Mouse (Mus musculus) MN1 (cell line): ENCODE measurements around the gene Gm49355.

ENCODE experiments used
- DNase-seq: peaks from one replicate; pipeline ENCODE4 v3.0.0-alpha.2; 2016; ENCODE audit warnings: low spot score

The Gm49355 gene

DNA sequence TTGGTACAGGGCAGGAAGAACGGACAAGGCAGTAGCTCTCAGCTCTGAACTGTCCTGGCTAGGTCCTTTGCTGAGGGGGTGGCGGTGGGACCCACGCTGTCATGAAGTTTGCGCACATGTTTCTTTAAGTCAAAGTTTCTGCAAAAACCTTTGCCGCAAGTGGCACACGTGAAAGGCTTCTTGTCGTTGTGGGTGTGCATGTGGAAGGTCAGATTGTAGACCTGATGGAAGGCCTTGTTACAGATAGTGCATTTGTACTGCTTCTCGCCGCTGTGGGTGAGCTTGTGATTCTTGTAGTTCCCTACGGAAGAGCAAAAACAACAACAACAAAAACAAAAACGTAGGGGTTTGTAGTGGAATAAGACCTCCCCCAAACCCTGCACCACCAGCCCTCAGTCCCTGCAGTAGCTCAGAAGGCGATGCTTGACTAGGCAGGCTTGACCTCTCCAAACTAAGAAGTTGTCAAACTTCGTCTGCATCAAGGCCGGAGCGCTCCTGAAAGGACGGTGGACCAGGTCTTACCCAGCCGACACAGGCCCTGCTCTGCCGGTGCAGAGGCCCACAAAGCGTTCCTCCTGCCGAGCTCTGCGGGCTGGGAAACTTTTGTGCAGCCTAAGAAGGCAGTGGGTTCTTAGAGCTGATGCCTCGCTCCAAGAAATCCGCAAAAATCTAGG lies 58.8 kb downstream of the Gm49355 start:
- DNase-seq, result no peak

DNA sequence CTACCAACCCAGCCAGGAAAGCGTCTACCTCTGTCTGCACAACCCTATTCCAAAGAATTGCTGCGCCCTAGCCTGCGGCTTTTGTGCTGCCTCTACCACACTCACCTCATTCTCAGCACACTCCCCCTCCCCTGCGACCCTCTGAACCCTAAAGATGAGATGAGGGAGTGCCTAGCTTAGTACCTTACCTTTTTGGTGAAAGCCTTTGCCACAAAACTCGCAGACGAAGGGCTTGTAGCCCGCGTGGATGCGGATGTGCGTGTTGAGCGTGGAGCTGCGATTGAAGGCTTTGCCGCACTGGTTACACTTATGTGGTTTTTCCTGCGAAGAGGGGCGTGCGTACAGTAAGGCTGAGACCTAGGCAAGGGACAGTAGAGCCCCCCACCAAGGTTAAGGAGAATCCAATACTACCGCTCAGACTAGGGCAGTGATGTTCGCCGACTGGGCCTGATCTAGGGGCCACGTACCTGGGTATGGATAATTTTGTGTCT lies 59.7 kb downstream of the Gm49355 start:
- DNase-seq, result no peak

DNA sequence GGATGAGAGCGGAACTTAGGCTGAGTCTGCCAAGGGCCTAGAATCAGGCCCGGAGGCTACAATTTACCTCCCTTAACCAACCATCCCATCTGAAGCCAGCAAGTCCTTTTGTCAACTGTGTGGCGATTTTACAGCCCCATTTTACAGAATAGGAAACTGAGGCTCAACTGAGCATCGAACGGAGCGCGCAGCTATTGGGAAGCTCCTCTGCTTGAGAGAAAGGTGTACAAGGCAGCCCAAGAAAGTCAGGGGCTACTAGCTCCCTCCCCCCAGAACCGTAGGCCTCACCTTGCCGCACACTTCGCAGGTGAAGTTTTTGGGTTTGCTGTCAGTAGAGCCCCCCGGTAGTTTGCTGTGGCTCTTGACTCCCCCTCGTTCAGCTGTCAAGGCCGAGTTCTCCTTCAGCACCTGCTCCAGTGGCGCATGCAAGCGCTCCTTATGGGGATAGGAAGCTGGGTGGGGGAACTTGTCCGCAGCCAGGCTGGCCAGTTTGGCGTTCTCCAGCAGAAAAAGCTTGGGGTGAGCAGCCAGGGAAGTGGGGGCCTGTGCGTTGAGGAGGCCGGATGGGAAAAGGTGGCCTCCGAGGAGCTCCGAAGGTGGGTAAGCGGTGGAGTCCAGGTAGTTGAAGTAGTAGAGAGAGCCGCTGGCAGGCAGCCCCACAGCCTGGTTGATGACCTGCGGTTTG lies 60.4 kb downstream of the Gm49355 start:
- DNase-seq, result no peak

DNA sequence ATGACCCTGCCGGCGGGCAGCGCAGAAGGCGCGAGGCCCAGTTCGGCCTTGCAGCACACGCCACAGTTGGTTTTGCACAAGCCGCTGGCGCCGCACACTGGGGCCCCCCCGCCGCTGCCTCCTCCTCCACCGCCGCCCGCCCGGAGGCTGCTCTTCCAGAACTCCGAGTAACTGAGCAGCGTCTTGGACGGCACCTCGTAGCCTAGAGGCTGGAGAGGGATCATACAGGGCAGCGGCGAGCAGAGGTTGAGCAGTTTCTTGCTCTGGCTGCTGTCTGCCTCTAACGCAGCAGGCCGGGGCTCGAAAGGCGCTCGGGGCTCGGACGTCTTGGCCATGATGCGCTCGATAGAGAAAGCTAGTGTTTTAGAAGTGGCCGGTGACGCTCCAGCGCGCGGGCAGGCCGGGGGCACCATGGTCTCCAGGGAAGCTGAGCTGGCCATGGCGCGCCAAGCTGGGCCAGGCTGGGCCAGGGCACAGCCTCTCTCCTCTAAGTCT lies 61.0 kb downstream of the Gm49355 start:
- no peak for DNase-seq

DNA sequence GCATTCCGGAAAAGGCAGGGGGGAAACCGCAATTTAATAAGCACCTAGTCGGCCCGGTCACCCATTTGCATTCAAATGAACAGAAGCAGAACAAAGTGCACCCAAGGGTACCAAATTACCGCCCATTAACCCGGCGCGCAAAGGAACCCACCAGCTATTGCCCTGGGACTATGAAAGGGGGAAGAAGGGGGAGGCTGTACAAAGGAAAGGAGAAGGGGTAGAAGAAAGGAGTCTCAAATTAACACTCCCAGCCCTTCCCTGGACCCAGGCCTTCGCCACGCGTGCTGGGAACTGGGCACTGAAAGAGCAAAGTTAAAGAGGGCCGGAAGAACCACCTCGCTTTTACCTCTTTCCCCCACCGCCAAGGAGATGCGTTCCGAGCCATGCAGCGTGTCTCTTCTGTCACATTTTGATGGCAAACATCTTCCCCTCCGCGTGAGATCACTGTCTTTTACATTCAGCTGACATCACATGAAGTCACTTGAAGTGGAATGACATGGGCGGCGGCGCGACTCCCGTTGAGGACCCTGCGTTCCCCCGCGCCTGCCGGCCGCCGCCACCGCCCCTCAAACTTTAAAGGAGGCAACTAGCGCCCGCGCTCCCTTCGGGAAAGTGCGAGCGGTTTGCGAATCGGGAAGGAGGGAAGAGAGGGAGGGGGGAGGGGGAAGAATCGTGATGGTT lies 61.6 kb downstream of the Gm49355 start:
- no peak for DNase-seq

DNA sequence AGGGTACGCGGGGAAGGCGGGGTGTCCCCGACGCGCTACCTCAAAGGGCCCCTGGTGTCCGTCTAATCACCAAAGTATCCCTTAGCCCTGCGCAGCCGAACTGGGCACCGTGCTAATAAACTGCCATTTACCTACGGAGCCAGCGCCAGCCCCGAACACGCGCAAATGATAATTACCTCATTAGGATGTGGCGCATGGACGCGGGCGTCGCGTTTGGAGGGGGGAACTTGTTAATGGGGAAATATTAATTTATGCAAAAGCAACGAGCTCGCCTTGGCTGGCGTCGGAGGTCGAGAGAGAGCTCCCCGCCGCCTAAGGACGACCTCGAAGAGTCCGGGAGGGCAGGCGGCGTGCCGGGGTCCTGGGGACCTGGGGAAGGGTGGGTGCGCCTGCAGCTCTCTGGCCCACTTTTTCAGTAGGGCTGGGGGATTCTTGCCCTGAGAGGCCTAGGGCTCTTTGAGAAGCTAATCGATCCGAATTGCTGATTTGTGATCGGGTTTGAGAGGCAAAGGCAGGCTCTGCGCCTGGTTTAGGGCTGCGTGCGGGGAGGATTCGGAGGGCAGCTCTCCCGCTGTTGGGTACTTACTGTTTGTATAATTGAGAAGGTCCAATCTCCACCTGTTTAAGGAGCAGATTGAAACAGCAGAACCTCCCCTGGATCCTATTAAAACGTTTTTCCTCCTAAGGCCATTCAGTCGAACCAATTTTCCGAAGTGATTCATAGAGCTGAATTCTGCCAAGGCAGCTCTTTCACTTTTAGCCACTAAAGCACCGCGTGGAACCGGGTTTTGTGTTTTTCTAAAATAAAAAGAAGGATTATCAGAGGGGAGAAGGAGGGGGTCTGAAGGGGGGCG lies 62.5 kb downstream of the Gm49355 start:
- DNase-seq, result no peak

DNA sequence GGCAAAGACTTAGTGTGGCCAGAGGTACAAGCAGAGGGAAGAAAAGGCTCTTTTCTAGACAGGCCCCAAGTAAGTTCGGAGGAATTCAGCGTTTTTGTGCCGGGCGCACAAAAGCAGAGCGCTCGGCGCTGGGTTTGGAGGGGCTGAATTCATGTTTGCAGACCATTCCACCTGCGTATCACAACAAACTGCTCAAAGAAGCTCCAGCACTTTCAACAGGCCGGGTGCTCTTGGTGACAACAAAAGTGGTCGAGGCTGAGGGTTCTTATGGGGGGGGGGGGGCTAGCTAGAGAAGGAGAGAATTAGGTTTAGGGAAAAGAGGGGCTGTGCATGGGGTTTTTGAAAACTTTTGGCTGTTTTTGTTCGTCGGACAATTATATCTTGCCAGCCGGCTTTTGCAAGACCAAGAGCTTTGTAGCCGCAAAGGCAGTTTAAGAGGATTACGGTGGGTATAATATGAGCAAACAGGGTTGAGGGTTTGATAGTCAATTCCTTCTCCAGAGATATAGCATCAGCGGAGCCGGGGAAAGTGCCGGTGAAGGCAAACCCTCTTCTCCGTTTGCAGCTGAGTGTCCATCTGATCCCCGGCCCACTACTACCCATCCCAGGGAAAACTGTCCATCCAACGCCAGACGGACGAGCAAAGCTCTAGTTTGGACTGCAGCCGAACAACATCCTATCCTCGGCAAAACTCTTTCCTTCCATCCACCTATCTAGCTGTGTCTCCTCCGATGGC lies 63.3 kb downstream of the Gm49355 start:
- DNase-seq, result no peak

DNA sequence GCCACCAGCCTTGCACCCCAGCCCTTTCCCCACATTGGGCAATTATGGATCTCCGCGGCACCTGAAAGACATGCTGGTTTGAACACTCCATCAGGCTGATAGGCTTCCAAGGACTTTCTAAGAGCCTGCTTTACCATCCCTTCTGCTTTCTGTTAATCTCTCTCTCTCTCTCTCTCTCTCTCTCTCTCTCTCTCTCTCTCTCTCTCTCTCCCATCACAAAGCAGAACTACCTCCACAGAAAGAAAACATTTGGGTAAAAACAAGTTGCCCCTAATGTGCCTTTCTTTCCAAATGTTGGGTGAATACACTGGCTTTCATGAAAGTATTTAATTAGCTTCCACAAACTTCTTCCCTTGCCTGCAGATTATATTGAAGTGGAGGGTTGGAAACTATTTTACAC lies 64.3 kb downstream of the Gm49355 start, which contains the start of gene Fezf2:
Fezf2 (minus strand) TSS at position 101 of the 400 bp plus-strand sequence.
- no peak for DNase-seq

DNA sequence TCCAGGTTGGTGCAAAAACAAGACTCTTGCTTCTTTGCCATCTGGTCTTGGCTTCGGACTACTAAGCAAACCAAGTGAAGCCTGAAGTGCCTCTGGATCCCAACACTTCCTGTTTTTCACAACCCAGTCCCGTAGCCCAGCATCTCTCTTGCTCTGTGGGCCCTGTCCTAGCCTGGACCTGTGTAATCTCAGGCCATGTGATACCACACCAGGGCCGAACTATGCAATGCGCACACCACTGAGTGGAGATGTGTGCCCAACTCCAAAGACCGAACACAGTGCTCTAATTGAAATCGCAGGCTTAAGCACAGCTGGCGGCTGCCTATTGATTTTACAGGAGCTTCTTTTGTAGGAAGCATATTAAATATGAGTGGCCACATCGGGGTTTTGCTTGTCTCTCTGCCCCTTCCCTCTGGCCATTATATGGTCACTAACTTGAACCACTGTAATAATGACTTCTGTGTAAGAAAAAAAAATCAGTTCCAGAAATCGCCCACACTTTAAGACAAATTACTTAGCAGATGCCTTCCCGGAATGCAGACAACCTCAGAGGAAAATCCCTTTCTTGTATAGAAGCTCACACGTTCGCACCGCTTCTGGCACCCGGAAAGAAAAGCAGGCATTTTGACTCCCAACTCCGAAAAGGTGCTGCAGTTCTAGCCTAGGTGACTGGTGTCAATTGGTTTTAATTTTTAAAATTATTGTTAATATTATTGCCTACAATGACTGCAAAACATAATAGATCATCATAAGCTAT lies 65.7 kb downstream of the Gm49355 start:
- DNase-seq, result no peak

DNA sequence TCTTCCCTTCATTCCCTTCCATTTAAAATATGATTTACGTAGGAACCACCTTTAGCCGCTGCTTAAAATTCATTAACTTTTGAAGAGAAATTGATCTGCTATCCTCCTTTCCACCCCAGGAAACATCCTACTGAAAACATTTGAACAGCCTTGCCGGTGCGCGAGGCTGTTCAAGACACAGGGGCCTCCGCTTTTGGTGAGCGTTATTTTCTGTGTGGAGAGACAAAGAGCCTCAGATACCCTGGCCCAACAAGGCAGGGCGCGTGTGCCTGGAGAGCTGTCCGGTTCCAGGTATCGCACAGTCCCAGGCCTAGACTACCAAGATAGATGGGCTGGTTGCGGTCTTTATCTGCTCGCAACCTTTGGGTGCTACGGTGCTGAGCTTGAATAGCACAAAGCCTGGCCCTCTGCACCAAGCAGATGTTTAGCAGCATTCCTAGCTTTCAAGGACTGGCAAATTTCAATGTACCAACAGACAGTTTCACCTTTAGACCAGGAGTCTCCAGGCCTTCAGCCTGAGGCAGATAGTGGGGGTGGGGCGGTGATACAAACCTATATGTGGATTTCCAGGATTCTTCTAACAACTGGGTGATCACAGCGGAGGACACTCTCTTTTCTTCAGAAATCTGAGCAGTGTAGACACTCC lies 66.6 kb downstream of the Gm49355 start:
- DNase-seq, result no peak
